Mouse (Mus musculus): ENCODE measurements around the gene Flrt2.

Gene Flrt2

GRCm38 (mm10) chr12:95734075-95734474 lies 42.0 kb downstream of the Flrt2 start:
- no peak for DNase-seq (ENCODE audit: low read depth, low spot score)

- DNase-seq (ENCODE audit: low read depth, low spot score): no peak
Measured at GRCm38 (mm10) chr12:95737571-95737970, 45.5 kb downstream of the Flrt2 start.

GRCm38 (mm10) chr12:95738031-95738430 lies 46.0 kb downstream of the Flrt2 start:
- no peak for DNase-seq (ENCODE audit: low read depth, low spot score)

- DNase-seq (ENCODE audit: low read depth, low spot score): no peak
Measured at GRCm38 (mm10) chr12:95738491-95739135, 46.6 kb downstream of the Flrt2 start.

GRCm38 (mm10) chr12:95739739-95740138 lies 47.7 kb downstream of the Flrt2 start:
- DNase-seq (ENCODE audit: low read depth, low spot score): no peak

- DNase-seq (ENCODE audit: low read depth, low spot score): no peak
Measured at GRCm38 (mm10) chr12:95741296-95741695, 49.3 kb downstream of the Flrt2 start.

- no peak for DNase-seq (ENCODE audit: low read depth, low spot score)
Measured at GRCm38 (mm10) chr12:95744307-95744706, 52.3 kb downstream of the Flrt2 start.

GRCm38 (mm10) chr12:95746856-95747579 lies 55.0 kb downstream of the Flrt2 start:
- DNase-seq (ENCODE audit: low read depth, low spot score): no peak

- DNase-seq (ENCODE audit: low read depth, low spot score): no peak
Measured at GRCm38 (mm10) chr12:95748760-95749159, 56.7 kb downstream of the Flrt2 start.

GRCm38 (mm10) chr12:95749248-95749647 lies 57.2 kb downstream of the Flrt2 start:
- no peak for DNase-seq (ENCODE audit: low read depth, low spot score)

- no peak for DNase-seq (ENCODE audit: low read depth, low spot score)
Measured at GRCm38 (mm10) chr12:95759212-95759746, 67.3 kb downstream of the Flrt2 start.

GRCm38 (mm10) chr12:95765255-95765654 lies 73.2 kb downstream of the Flrt2 start:
- no peak for DNase-seq (ENCODE audit: low read depth, low spot score)

GRCm38 (mm10) chr12:95769041-95769440 lies 77.0 kb downstream of the Flrt2 start:
- DNase-seq (ENCODE audit: low read depth, low spot score): no peak

- DNase-seq (ENCODE audit: low read depth, low spot score): no peak
Measured at GRCm38 (mm10) chr12:95770251-95770650, 78.2 kb downstream of the Flrt2 start.

- DNase-seq (ENCODE audit: low read depth, low spot score): no peak
Measured at GRCm38 (mm10) chr12:95790146-95790545, 98.1 kb downstream of the Flrt2 start.

- DNase-seq (ENCODE audit: low read depth, low spot score): no peak
Measured at GRCm38 (mm10) chr12:95816660-95817059, 124.6 kb downstream of the Flrt2 start.

Measured in CD4-positive, CD25-positive, alpha-beta regulatory T cell, adult 2 months (primary cell).